Mouse (Mus musculus) heart, postnatal 0 days (tissue): ENCODE results near the gene Abhd2.

Source experiments
- CTCF ChIP-seq: IDR thresholded peaks from 2 replicates; pipeline ENCODE4 v1.5.1; 2016; ENCODE audit warnings: antibody characterized with exemption, control low read depth, low read depth
- EP300 ChIP-seq: IDR thresholded peaks from 2 replicates; pipeline ENCODE4 v1.6.1; 2016; ENCODE audit warnings: antibody characterized with exemption, low read depth

DNA sequence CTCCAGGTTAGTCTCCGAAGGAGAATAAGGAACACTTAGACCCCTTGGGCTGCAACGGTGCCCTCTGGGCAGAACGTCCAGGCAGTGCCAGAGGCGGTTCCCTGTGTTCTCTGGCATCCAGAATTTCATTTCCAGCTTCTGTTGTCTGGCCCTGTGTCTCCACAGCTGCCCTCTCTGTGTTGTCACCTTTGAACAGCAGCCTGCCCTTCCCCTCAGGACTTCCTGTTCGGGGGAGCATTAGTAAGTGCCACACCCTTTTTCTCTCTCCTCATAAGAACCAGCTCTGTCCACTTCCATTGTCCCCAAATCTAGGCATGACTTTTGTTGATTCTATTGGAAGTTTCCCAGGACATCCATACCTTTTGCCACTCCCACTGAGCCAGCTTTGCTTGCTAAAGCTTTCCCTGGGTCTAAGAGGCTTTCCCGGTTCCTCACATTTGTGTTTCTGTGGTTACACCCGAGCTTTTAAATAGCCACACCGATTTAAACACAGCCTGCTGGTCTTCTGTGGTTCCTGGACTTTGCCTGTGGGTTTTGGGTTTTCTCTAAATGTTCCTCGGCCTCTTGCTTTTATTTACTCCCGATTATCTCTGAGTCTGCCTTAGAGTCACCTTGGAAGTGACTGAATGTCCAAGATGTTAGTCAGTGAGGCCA lies 6.5 kb downstream of the Abhd2 start:
- no peak for TF ChIP-seq CTCF
- no peak for TF ChIP-seq EP300
